Mouse (Mus musculus): ENCODE results near the gene Fam227b. TPM values are rescaled to one million over a fixed set of nuclear protein-coding genes. Genes with fewer than 3 reads are reported as not detected.

The Fam227b gene
- total RNA-seq (2015) (not detected in 2 replicates), total RNA-seq (2017) (not detected in 2 replicates)

DNA sequence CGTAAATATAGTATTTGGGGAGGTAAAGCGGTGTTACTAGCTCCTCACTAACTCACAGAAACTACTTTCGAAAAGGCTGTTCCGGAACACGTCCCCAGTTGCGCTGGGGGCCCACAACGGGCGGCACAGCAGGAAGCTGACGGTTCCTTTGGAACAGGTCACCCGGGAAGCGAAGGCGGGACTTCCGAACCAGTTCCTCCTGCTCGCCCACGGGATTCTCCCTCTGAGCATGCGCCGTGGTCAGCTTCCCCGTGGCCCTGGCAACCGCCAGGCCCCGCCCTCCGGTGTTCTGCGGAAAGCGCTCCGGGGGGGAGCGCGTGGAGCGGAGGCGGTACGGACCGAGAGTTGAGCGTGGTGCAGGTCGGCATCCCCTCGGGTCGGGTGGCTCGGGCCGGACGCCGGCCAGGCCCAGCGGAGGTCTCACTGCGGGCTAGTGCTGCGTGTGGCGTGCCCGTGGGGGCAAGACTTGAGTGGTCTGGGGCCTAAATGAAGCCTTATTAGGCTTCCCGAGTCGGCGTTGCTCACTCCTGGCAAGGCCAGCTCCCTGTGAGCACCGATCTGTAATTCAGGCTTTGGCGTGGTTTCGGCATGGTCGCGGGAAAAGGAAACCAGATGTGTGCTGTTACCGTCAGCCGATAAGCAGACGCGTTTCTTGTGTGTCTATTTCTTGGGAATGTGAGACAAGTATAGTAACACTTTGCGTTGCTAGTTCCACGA lies at the start of gene Fam227b, which contains the start of gene Dtwd1:
TSS of gene Fam227b (minus strand) at position 150 of the 717 bp plus-strand sequence.
TSS of gene Dtwd1 (plus strand) at position 287 of the 717 bp plus-strand sequence.
- peak; percentile 95 for ATAC-seq (replicated peaks; ENCODE audit: poor library complexity)

GRCm38 (mm10) chr2:126198971-126199370 lies 47.2 kb upstream of the Fam227b start:
- no peak for ATAC-seq (replicated peaks; ENCODE audit: poor library complexity)

DNA sequence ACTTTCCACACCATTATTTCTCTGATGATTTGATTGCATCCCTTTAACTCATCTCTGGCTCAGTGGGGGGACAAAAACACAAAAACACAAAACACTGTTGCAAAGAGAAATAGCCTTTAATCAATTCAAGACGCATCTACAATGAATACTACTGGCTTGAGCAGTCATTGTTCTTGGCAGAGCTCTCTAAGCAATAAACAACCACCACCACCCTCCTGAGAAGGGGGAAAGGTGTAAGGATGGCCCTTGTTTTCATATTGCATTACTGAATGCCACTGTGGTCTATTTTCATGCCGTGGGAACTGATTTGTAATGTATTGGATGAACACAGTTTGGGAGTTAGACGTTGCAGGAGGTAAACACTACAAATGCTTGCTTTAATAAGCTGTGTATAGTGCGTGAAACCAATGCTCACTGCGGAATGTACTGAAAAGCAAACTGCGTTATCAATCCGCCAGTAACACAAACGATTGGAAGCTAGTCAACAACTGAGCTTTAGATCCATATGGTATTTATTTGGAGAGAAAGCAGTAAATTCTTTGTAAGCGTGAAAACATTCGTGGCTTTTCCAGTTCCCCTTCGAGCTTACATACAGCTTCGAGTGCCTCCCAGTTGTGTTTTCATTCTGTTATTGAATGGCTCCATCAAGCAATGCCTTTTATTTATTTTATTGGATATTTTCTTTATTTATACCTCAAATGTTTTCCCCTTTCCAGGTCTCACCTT lies 44.0 kb upstream of the Fam227b start:
- no peak for ATAC-seq (replicated peaks; ENCODE audit: poor library complexity)

- no peak for ATAC-seq (replicated peaks; ENCODE audit: poor library complexity)
Measured at GRCm38 (mm10) chr2:126192129-126192528, 40.3 kb upstream of the Fam227b start.

DNA sequence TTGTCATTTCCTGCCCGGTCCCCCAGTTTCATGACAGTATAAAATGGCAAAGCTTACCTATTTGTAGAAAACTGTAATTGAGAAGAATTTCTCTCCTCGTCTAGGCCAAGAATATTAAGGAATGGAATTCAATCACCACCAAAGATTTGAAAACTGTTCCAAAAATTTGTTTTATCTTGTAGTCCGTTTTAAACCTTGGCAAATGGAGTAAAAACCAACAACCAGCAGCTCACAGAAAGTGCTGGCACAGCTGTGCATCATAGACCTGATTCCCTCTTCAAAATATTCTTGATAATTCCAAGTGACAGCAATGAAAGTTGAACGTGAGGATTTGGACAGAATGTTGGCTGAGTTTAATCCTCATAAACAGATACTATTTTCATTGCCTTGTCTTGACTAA lies 39.5 kb upstream of the Fam227b start:
- ATAC-seq (replicated peaks; ENCODE audit: poor library complexity) = no peak

- no peak for ATAC-seq (replicated peaks; ENCODE audit: poor library complexity)
Measured at GRCm38 (mm10) chr2:126171427-126171826, 19.6 kb upstream of the Fam227b start.

DNA sequence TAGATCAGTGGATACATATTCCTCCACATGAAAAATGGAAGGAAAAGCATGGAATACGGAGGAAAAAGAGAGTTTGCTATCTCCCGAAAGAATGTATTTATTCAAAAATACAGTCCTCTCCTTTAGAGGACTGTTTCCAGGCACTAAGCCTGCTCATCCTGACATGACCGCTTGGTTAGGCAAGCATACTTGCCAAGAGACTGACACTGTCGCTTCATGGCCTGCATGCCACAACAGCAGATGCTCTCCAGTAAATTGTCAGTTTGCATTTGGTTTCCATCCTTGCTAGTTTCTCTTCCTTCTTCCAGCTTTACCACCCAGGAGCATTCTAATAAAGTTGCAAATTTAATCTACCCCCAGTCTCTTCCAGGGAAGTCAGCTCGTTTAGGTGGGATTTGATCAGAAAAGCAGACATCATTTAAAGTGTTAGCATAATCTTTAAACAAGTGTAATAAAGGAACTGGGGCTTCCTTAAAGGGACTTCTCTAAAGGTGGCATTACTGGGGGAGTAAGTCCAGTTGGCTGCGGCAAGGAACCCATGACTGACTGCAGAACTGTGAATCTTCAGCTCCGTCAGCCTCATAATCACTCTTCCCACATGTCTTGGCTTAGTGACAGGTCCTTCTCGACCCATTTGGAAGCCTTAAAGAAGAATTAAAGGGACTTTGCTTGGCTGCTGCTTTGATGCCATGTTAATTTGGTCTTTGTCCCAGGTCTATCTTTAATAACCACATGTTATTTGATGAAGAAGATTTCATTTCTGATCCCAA lies 15.2 kb upstream of the Fam227b start:
- ATAC-seq (replicated peaks; ENCODE audit: poor library complexity) = no peak

- peak; percentile 27; the same call in 1 of the 2 replicates for ATAC-seq (replicated peaks; ENCODE audit: poor library complexity)
Measured at GRCm38 (mm10) chr2:126166335-126166734, 14.5 kb upstream of the Fam227b start.

DNA sequence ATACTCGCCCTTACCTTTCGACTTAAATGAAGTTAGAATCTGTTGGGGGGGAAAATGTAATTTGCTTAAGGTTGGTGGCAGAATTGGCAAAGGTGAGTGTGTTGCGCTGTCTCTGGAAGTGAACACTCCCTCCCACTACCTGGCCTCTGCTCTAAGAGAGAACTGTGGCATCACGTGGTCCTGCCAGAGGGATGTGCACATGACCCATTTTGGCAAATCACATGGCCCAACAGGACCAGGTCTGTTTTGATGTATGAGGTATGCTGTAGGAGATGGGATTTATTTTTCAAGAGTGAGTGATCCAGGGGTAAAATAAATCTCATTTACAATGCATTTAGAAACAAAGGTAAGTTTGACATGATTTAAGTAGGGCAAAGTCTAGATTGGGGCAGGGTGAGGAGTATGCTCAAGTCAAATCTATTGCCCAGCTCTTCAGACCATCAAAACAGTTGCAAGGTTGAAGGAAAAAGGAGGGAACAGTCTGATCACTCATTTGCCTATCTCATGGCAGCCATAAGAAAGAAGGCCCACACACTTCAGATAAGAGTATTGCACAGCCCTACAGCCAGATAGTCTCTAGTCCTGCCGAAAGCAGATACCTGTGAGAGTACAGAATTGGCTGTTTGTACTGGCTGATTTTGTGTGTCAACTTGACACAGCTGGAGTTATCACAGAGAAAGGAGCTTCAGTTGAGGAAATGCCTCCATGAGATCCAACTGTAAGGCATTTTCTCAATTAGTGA lies 13.6 kb upstream of the Fam227b start:
- ATAC-seq (replicated peaks; ENCODE audit: poor library complexity) = peak; percentile 100

GRCm38 (mm10) chr2:126147723-126148122 lies 4.1 kb downstream of the Fam227b start:
- ATAC-seq (replicated peaks; ENCODE audit: poor library complexity) = no peak

GRCm38 (mm10) chr2:126094616-126095015 lies 57.2 kb downstream of the Fam227b start:
- ATAC-seq (replicated peaks; ENCODE audit: poor library complexity) = no peak

DNA sequence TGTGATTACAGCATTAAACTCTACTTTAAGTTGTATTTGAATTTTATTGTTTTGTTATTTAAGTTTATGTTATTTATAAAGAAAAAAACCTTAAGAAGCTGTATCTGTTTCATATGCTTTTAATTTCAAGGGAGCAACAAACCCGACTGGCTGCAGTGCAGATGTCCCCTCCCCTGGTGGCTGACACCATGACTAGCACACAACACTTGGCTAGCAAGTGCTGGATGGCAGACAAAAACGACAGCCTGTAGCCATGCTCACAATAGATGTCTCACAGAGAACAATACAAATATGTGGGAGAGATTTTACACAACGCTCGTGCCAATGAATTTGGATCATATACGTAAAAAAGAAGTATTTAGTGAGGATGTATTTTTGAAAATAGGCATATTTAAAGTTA lies 61.4 kb downstream of the Fam227b start:
- no peak for ATAC-seq (replicated peaks; ENCODE audit: poor library complexity)

GRCm38 (mm10) chr2:126086187-126086586 lies 65.6 kb downstream of the Fam227b start:
- ATAC-seq (replicated peaks; ENCODE audit: poor library complexity) = no peak

DNA sequence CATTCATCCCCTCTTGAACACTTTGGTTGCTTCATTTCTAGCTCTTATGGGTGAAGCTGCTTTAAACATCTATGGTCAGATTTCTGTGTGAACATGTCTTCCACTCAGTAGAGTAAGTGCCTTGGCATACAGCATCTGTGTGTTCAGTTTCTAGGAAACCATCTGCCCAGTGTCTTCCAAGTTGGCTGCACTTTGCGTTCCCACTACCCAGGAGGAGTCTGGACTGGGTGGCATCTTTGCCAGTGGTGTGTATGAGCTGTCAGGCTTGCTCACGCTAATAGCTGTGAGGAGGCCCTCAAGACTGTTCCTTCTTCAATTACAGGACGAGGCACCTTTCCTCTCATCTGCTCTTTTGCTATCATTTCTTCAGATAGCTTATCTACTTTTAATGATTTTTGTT lies 67.5 kb downstream of the Fam227b start:
- ATAC-seq (replicated peaks; ENCODE audit: poor library complexity) = no peak

DNA sequence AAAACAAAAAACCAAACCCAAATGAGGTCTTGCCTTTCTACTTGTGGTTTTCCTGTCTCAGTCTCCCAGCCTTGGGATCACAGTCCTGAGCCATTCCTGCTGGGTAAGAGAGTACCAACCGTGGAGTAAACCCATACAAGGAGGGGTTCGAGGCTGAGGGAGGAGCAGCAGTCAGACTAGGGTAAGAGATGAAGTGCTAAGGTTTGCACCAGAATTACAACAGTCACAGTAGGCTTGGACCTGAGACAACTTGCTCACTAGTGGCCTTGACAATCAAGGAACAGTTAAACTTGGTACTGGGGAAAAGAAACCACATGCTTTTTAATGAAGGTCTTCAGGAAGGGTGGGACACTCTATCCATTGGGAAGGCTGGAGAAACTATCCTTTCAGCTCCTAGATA lies 72.7 kb downstream of the Fam227b start:
- no peak for ATAC-seq (replicated peaks; ENCODE audit: poor library complexity)

- 0 out of 2 replicates have a peak, but pooled peaks have one; percentile 29 for ATAC-seq (replicated peaks; ENCODE audit: poor library complexity)
Measured at GRCm38 (mm10) chr2:126076506-126076905, 75.3 kb downstream of the Fam227b start.

DNA sequence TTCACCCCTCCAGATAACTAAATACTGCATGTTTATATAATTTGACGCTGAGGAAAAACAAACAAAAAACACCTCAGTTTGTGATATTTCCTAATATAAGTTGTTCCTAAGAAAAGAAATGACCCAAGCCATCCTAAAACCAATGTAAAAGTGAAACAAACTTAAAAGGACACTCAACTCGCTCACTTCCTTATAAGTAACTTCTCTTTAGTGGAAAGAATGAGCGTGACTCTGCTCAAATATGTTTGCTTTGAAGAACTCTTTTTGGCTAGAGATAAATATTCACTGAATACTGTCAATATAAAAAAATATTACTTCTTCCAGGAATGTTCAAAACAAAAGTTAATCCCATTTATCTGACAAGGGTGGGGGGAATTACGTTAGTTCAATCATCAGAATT lies 78.1 kb downstream of the Fam227b start:
- 0 out of 2 replicates have a peak, but pooled peaks have one; percentile 37 for ATAC-seq (replicated peaks; ENCODE audit: poor library complexity)

- ATAC-seq (replicated peaks; ENCODE audit: poor library complexity) = no peak
Measured at GRCm38 (mm10) chr2:126069740-126070139, 82.1 kb downstream of the Fam227b start.

DNA sequence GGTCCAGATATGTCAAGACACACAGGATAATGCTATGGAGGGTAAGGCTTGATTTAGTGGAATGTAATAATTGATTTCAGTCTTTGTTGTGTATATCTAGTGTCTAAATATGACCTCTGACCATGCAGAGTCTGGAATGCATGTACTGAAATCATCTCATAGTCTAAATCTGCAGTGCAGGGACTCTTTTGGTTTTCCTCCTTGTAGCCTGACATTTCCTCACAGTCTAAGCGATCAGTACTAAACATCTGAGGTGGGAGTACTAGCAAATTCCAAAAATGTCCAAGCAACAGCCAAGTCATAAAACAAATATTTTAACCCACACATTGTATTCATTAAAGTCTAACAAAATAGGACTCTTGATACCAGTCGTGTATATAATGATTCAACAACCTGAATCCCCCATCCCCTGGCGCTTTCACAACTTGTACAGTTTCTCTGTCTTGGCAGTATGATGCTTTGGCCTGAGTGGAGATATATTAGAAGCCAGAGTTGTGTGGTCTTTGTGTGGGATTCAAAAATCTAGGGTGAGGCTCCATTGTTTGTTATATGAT lies 86.4 kb downstream of the Fam227b start:
- no peak for ATAC-seq (replicated peaks; ENCODE audit: poor library complexity)

- ATAC-seq (replicated peaks; ENCODE audit: poor library complexity) = no peak
Measured at GRCm38 (mm10) chr2:126064814-126065213, 87.0 kb downstream of the Fam227b start.

All from megakaryocyte progenitor cell, adult 5-6 weeks (primary cell).